Mouse (Mus musculus) MEL (cell line): ENCODE results near the gene Rbck1. TPM values are rescaled to one million over a fixed set of nuclear protein-coding genes. Genes with fewer than 3 reads are reported as not detected.
A peak's percentile ranks its signal among the peaks of the same experiment; 100 is the strongest.

ENCODE experiments used
- DNase-seq: peaks from one replicate; pipeline ENCODE4 v3.0.0; 2011; ENCODE audit warnings: low read depth, low spot score
- H3K27ac ChIP-seq: 2 replicates; pipeline ENCODE4 v1.5.1; 2012; ENCODE audit warnings: low read depth, mild to moderate bottlenecking, control low read depth, low read length, moderate library complexity; ENCODE audit not compliant: control insufficient read depth
- H3K27me3 ChIP-seq, 2 experiments: fragments of 150-350 bp in 1 of 2; sonication (generic) in 1 of 2; 2 replicates each; pipeline ENCODE4 v1.6.1; 2012; ENCODE audit warnings: low read length in 2 of 2, mild to moderate bottlenecking in 2 of 2, improper control_type of control experiment in 1 of 2, moderate library complexity in 1 of 2; ENCODE audit not compliant: insufficient read depth in 2 of 2, control insufficient read depth in 1 of 2
- H3K36me3 ChIP-seq, 2 experiments: 2 replicates each; pipeline ENCODE4 v1.6.1; 2012 to 2014; ENCODE audit warnings: low read length in 2 of 2, improper control_type of control experiment in 1 of 2, inconsistent platforms in 1 of 2, mild to moderate bottlenecking in 1 of 2; ENCODE audit not compliant: insufficient read depth in 2 of 2, control insufficient read depth in 1 of 2
- H3K4me1 ChIP-seq, 2 experiments: fragments of 150-350 bp in 1 of 2; sonication (generic) in 1 of 2; 2 replicates each; pipeline ENCODE4 v1.6.1; 2012; ENCODE audit warnings: low read length in 2 of 2, improper control_type of control experiment in 1 of 2, mild to moderate bottlenecking in 1 of 2; ENCODE audit not compliant: insufficient read depth in 2 of 2, control insufficient read depth in 1 of 2
- H3K4me3 ChIP-seq, 2 experiments: fragments of 150-350 bp in 1 of 2; sonication (generic) in 1 of 2; 2 replicates each; pipeline ENCODE4 v1.5.1; 2012; ENCODE audit warnings: low read depth in 2 of 2, low read length in 2 of 2, mild to moderate bottlenecking in 2 of 2, moderate library complexity in 2 of 2, control low read depth in 1 of 2, improper control_type of control experiment in 1 of 2; ENCODE audit not compliant: control insufficient read depth in 1 of 2, insufficient read depth in 1 of 2
- H3K79me2 ChIP-seq: 2 replicates; pipeline ENCODE4 v1.6.1; 2012; ENCODE audit warnings: mild to moderate bottlenecking, low read length, moderate library complexity; ENCODE audit not compliant: control insufficient read depth, poor library complexity, insufficient read depth
- H3K9ac ChIP-seq: 2 replicates; pipeline ENCODE4 v1.6.1; 2012; ENCODE audit warnings: low read depth, mild to moderate bottlenecking, control low read depth, low read length, moderate library complexity; ENCODE audit not compliant: control insufficient read depth, poor library complexity, severe bottlenecking
- H3K9me3 ChIP-seq: fragments of 150-350 bp; sonication (generic); replicated peaks from 2 replicates; pipeline ENCODE4 v1.6.1; 2012; ENCODE audit warnings: mild to moderate bottlenecking, low read length, improper control_type of control experiment, moderate library complexity; ENCODE audit not compliant: insufficient read depth
- BHLHE40 ChIP-seq: IDR thresholded peaks from 2 replicates; pipeline ENCODE4 v1.6.1; 2012; ENCODE audit warnings: low read depth, mild to moderate bottlenecking, inconsistent platforms, low read length, improper control_type of control experiment, borderline replicate concordance
- CHD1 ChIP-seq: IDR thresholded peaks from 2 replicates; pipeline ENCODE4 v1.6.1; 2012; ENCODE audit warnings: low read depth, mild to moderate bottlenecking, inconsistent platforms, low read length, improper control_type of control experiment
- CHD2 ChIP-seq: IDR thresholded peaks from 2 replicates; pipeline ENCODE4 v1.6.1; 2011; ENCODE audit warnings: low read length, improper control_type of control experiment
- CTCF ChIP-seq, 3 experiments: IDR thresholded peaks in 2 of 3; conservative IDR thresholded peaks in 1 of 3; 2 replicates each; pipeline ENCODE4 v1.5.1; 2011 to 2012; ENCODE audit warnings: low read length in 3 of 3, low read depth in 2 of 3, mild to moderate bottlenecking in 2 of 3, improper control_type of control experiment in 1 of 3, inconsistent platforms in 1 of 3, mixed read lengths in 1 of 3, moderate library complexity in 1 of 3; ENCODE audit not compliant: control insufficient read depth in 1 of 3, insufficient read depth in 1 of 3, poor library complexity in 1 of 3, severe bottlenecking in 1 of 3
- E2F4 ChIP-seq: IDR thresholded peaks from 2 replicates; pipeline ENCODE4 v1.6.1; 2011; ENCODE audit warnings: low read depth, low read length, improper control_type of control experiment, borderline replicate concordance
- ETS1 ChIP-seq: IDR thresholded peaks from 2 replicates; pipeline ENCODE4 v1.6.1; 2012; ENCODE audit warnings: low read depth, mild to moderate bottlenecking, inconsistent platforms, low read length, improper control_type of control experiment, moderate library complexity
- GATA1 ChIP-seq: IDR thresholded peaks from 2 replicates; pipeline ENCODE4 v1.6.1; 2011; ENCODE audit warnings: low read depth, low read length, improper control_type of control experiment
- HCFC1 ChIP-seq: IDR thresholded peaks from 2 replicates; pipeline ENCODE4 v1.6.1; 2012; ENCODE audit warnings: low read depth, mild to moderate bottlenecking, inconsistent platforms, low read length, improper control_type of control experiment, moderate library complexity
- MAFK ChIP-seq: IDR thresholded peaks from 2 replicates; pipeline ENCODE4 v1.6.1; 2011; ENCODE audit warnings: low read depth, mild to moderate bottlenecking, low read length, improper control_type of control experiment, borderline replicate concordance
- MAX ChIP-seq: IDR thresholded peaks from 2 replicates; pipeline ENCODE4 v1.6.1; 2011; ENCODE audit warnings: low read length, improper control_type of control experiment
- MAZ ChIP-seq: IDR thresholded peaks from 2 replicates; pipeline ENCODE4 v1.6.1; 2012; ENCODE audit warnings: low read depth, mild to moderate bottlenecking, inconsistent platforms, low read length, improper control_type of control experiment
- MXI1 ChIP-seq: IDR thresholded peaks from 2 replicates; pipeline ENCODE4 v1.6.1; 2011; ENCODE audit warnings: mild to moderate bottlenecking, low read depth, low read length, improper control_type of control experiment
- MYB ChIP-seq: IDR thresholded peaks from 2 replicates; pipeline ENCODE4 v1.6.1; 2011; ENCODE audit warnings: mild to moderate bottlenecking, low read depth, low read length, improper control_type of control experiment
- MYC ChIP-seq: IDR thresholded peaks from 2 replicates; pipeline ENCODE4 v1.6.1; 2011; ENCODE audit warnings: low read depth, mild to moderate bottlenecking, low read length, improper control_type of control experiment, moderate library complexity
- NRF1 ChIP-seq: IDR thresholded peaks from 2 replicates; pipeline ENCODE4 v1.6.1; 2014; ENCODE audit warnings: low read depth, mild to moderate bottlenecking, inconsistent platforms, low read length, improper control_type of control experiment, moderate library complexity; ENCODE audit not compliant: poor library complexity, insufficient read depth, severe bottlenecking
- POLR2AphosphoS2 ChIP-seq: IDR thresholded peaks from 2 replicates; pipeline ENCODE4 v1.6.1; 2011; ENCODE audit warnings: low read length, improper control_type of control experiment
- POLR2AphosphoS5 ChIP-seq: IDR thresholded peaks from 2 replicates; pipeline ENCODE4 v1.6.1; 2012; ENCODE audit warnings: low read depth, borderline replicate concordance, mild to moderate bottlenecking, inconsistent platforms, low read length, moderate library complexity, mixed read lengths
- RCOR1 ChIP-seq: IDR thresholded peaks from 2 replicates; pipeline ENCODE4 v1.6.1; 2012; ENCODE audit warnings: low read depth, mild to moderate bottlenecking, inconsistent platforms, low read length, improper control_type of control experiment
- SIN3A ChIP-seq: IDR thresholded peaks from 2 replicates; pipeline ENCODE4 v1.6.1; 2012; ENCODE audit warnings: low read length, improper control_type of control experiment, inconsistent platforms
- SMC3 ChIP-seq: IDR thresholded peaks from 2 replicates; pipeline ENCODE4 v1.6.1; 2011; ENCODE audit warnings: low read depth, low read length, improper control_type of control experiment
- TAL1 ChIP-seq: IDR thresholded peaks from 2 replicates; pipeline ENCODE4 v1.6.1; 2012; ENCODE audit warnings: mild to moderate bottlenecking, inconsistent platforms, low read length, moderate library complexity, mixed read lengths
- TCF12 ChIP-seq: IDR thresholded peaks from 2 replicates; pipeline ENCODE4 v1.6.1; 2014; ENCODE audit warnings: low read depth, mild to moderate bottlenecking, inconsistent platforms, low read length, improper control_type of control experiment, moderate library complexity
- USF1 ChIP-seq: IDR thresholded peaks from 2 replicates; pipeline ENCODE4 v1.6.1; 2014; ENCODE audit warnings: low read depth, mild to moderate bottlenecking, inconsistent platforms, low read length, improper control_type of control experiment, moderate library complexity
- USF2 ChIP-seq, 2 experiments: IDR thresholded peaks; 2 replicates each; pipeline ENCODE4 v1.6.1; 2011 to 2012; ENCODE audit warnings: improper control_type of control experiment in 2 of 2, low read length in 2 of 2, borderline replicate concordance in 1 of 2, inconsistent platforms in 1 of 2, low read depth in 1 of 2, mild to moderate bottlenecking in 1 of 2; ENCODE audit not compliant: insufficient read depth in 1 of 2
- ZC3H11A ChIP-seq: IDR thresholded peaks from 2 replicates; pipeline ENCODE4 v1.6.1; 2012; ENCODE audit warnings: low read depth, mild to moderate bottlenecking, inconsistent platforms, low read length, improper control_type of control experiment
- ZMIZ1 ChIP-seq: IDR thresholded peaks from 2 replicates; pipeline ENCODE4 v1.6.1; 2012; ENCODE audit warnings: low read depth, mild to moderate bottlenecking, inconsistent platforms, low read length, improper control_type of control experiment, moderate library complexity
- ZNF384 ChIP-seq: IDR thresholded peaks from 2 replicates; pipeline ENCODE4 v1.6.1; 2012; ENCODE audit warnings: low read depth, mild to moderate bottlenecking, inconsistent platforms, low read length, improper control_type of control experiment
- polyA plus RNA-seq, 2 experiments: library from polyadenylated mRNA; stranded (reverse) in 1 of 2; unstranded in 1 of 2; fragments of >175 nt in 1 of 2; fragments of >200 nt in 1 of 2; gene quantifications; 2 replicates each; pipeline versions ENCODE4 v1.2.1 to v1.2.4; 2012; ENCODE audit warnings: low replicate concordance in 2 of 2, low read depth in 1 of 2; ENCODE audit not compliant: insufficient read length in 2 of 2, insufficient read depth in 1 of 2, missing spikeins in 1 of 2
- total RNA-seq: library from RNA; depleted of rRNA; stranded (reverse); fragments of 300-350 nt; gene quantifications from 2 replicates; pipeline ENCODE4 v1.2.3, GENCODE M21; 2012

The Rbck1 gene
- total and polyA plus RNA-seq, 3 experiments = 90.9 to 162 (median 92.1) TPM

GRCm38 (mm10) chr2:152344361-152344760, 11.9 kb upstream of the Rbck1 start:
- no peak for TF ChIP-seq ZC3H11A
- no peak; the same call in 1 of the 2 replicates for TF ChIP-seq SIN3A
- TF ChIP-seq RCOR1 = no peak
- TF ChIP-seq CTCF (IDR thresholded peaks at IDR 0.05 in 2 of 3, conservative IDR thresholded peaks at IDR 0.05 in 1 of 3; ENCODE audit: control insufficient read depth in 1 of 3, insufficient read depth in 1 of 3, low read depth in 2 of 3, low read length in 3 of 3, poor library complexity in 1 of 3, severe bottlenecking in 1 of 3) = no peak
- TF ChIP-seq HCFC1 = no peak
- TF ChIP-seq MAX = no peak
- no peak for TF ChIP-seq ZNF384
- no peak for TF ChIP-seq TAL1
- no peak for TF ChIP-seq MYB
- TF ChIP-seq POLR2AphosphoS2 = no peak
- TF ChIP-seq BHLHE40 = no peak
- no peak for TF ChIP-seq MYC
- no peak for TF ChIP-seq ZMIZ1
- TF ChIP-seq POLR2AphosphoS5 = no peak
- TF ChIP-seq, all 39 proteins: peak for 0
- Histone ChIP-seq H3K36me3 (peaks cover 14 to 65% of the 10 kb centered on the region in 2 experiments; a peak in 3 of 4 replicates), H3K27me3 (no peaks in the 10 kb centered on the region), H3K9ac (peak overlapping the region; percentile 84), H3K79me2 (peaks cover 33% of the 10 kb centered on the region), H3K9me3 (no peaks in the 10 kb centered on the region), H3K27ac (peak overlapping the region; percentile 92), H3K4me3 (peak overlapping the region; percentile 56 to 91), H3K4me1 (peaks cover 24 to 65% of the 10 kb centered on the region in 2 experiments)
- DNase-seq = peak; percentile 83

GRCm38 (mm10) chr2:152343329-152344213, 11.1 kb upstream of the Rbck1 start, which contains the start of gene Trib3:
TSS of gene Trib3 (minus strand) at chr2:152344032.
- H3K4me1 ChIP-seq = peaks cover 19 to 57% of the 10 kb centered on the region in 2 experiments
- peak within 1 kb of the TSS; percentile 98 for H3K9ac ChIP-seq
- no peaks in the 10 kb centered on the region for H3K27me3 ChIP-seq
- peaks cover 34% of the 10 kb centered on the region for H3K79me2 ChIP-seq
- peak; percentile 95 for DNase-seq
- H3K9me3 ChIP-seq = no peaks in the 10 kb centered on the region
- H3K4me3 ChIP-seq = peak within 1 kb of the TSS; percentile 91
- H3K36me3 ChIP-seq = peaks cover 19 to 62% of the 10 kb centered on the region in 2 experiments; a peak in 3 of 4 replicates
- peak within 1 kb of the TSS; percentile 99 for H3K27ac ChIP-seq
- peak; percentile 61 for TF ChIP-seq TCF12
- TF ChIP-seq USF1 = peak; percentile 34; the same call in 1 of the 2 replicates
- TF ChIP-seq CHD1 = peak; percentile 56; the same call in 1 of the 2 replicates
- no peak for TF ChIP-seq USF2 (IDR thresholded peaks at IDR 0.05; ENCODE audit: borderline replicate concordance in 1 of 2, insufficient read depth in 1 of 2, low read depth in 1 of 2, low read length in 2 of 2)
- peak; percentile 74 for TF ChIP-seq ZMIZ1
- TF ChIP-seq MAFK = no peak
- peak; percentile 82 for TF ChIP-seq MAZ
- TF ChIP-seq CHD2 = no peak
- 0 out of 2 replicates have a peak, but pooled peaks have one; percentile 14 for TF ChIP-seq NRF1
- TF ChIP-seq MYB = no peak
- peak; percentile 16; the same call in 1 of the 2 replicates for TF ChIP-seq ZNF384
- peak; percentile 67 for TF ChIP-seq SMC3
- peak; percentile 14 for TF ChIP-seq MAX
- TF ChIP-seq E2F4 = no peak
- no peak for TF ChIP-seq TAL1
- TF ChIP-seq ETS1 = peak; percentile 77
- peak; percentile 58 to 89 (median 81) for TF ChIP-seq CTCF (IDR thresholded peaks at IDR 0.05 in 2 of 3, conservative IDR thresholded peaks at IDR 0.05 in 1 of 3; ENCODE audit: control insufficient read depth in 1 of 3, insufficient read depth in 1 of 3, low read depth in 2 of 3, low read length in 3 of 3, poor library complexity in 1 of 3, severe bottlenecking in 1 of 3)
- peak; percentile 63; the same call in 1 of the 2 replicates for TF ChIP-seq HCFC1
- TF ChIP-seq GATA1 = no peak
- TF ChIP-seq MXI1 = peak; percentile 69; the same call in 1 of the 2 replicates
- TF ChIP-seq MYC = 0 out of 2 replicates have a peak, but pooled peaks have one; percentile 61
